Mouse (Mus musculus): ENCODE data around the gene Oaz3.

- no peak for TF ChIP-seq CTCF (IDR thresholded peaks at IDR 0.05; ENCODE audit: low read depth)
- no peak for TF ChIP-seq EP300 (IDR thresholded peaks at IDR 0.05; ENCODE audit: low read depth)
Observed at GRCm38 (mm10) chr3:94481429-94481828, 37.7 kb upstream of the Oaz3 start.
